In the genomic region with DNA sequence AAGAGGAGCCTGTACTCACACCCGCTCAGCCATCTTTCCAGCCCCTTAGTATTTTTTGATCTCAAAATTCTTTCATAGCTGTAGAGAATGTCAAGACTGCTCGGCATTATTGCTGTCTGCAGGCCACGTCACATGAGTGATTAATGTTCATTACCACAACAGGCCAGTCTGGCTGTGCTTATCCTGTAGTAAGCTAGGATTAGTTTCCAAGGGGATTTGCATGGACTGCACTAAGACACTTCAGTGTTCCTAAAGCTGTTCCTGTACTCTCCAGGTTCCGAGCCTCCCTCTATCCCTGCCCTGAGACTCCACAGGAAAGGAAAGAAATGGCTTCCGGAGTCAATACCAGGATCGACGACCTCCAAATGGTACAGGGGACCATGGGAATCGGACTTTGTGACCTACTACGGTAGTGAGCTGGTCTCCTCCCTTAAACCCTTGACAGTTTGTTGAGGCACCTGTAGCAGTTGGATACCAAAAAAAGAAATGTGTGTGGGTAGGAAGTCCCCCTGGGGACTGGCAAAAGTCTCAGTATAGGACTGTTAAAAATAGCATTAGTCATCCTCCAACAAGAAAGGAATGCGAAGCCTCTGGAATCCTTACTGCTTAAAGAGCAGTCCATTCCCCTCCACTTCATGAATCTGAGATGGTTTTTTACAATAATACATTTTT, we compare ENCODE assay signal across 18 mouse cellular contexts. TPM values are rescaled to one million over a fixed set of nuclear protein-coding genes. Genes with fewer than 3 reads are reported as not detected.
DNase-seq lines count a peak whose midpoint lies in the region; ATAC-seq and TF ChIP-seq lines count a peak whose summit lies in the region.
"Had no signal": no experiment of that assay in that cellular context is flagged by ENCODE, and none has a peak within 500 bp of the region (broad histone marks: within the 10 kb centered on the region; RNA-seq: fewer than 3 reads in every experiment).

No protein-coding gene starts in this region.

- WGBS in heart, embryonic 16.5 days, result 34% methylated on average over 10 of the region's 10 CpGs
- 69% methylated on average over 10 of the region's 10 CpGs for WGBS in limb, embryonic 14.5 days

- in situ Hi-C loops in Patski (cut with MboI; ENCODE audit: low pct_unique_long_range_greater_than_20kb), result no loop called here

- DNase-seq in frontal cortex, postnatal 25 days (ENCODE audit: low spot score in 2 of 2), result no peak
- no peak for DNase-seq in heart, postnatal 36 days
- DNase-seq in Patski (ENCODE audit: low read depth, low spot score), result peak; percentile 9
- peak; percentile 19 for DNase-seq in limb, embryonic 14.5 days (ENCODE audit: low spot score)
- no peak for DNase-seq in lung, postnatal 10 days
- DNase-seq in right cerebral cortex, adult 18-20 months, result no peak
- DNase-seq: cerebellum, adult 18-20 months; kidney, postnatal 36 days; lung, adult 18-20 months; lung, postnatal 4 days; thymus, adult 18-20 months had no signal

- no peaks in the 10 kb centered on the region for H3K27me3 ChIP-seq in heart, embryonic 16.5 days (ENCODE audit: control insufficient read depth, insufficient read depth, low read length)
- no peaks in the 10 kb centered on the region for H3K27me3 ChIP-seq in Patski
- no peaks in the 10 kb centered on the region for H3K27me3 ChIP-seq in limb, embryonic 14.5 days (ENCODE audit: control insufficient read depth, insufficient read depth, low read length)
- H3K27me3 ChIP-seq: embryonic facial prominence, embryonic 12.5 days; limb, embryonic 13.5 days; midbrain, embryonic 12.5 days had no signal

- H3K27ac ChIP-seq in heart, embryonic 16.5 days (ENCODE audit: low read length), result peak overlapping the region; percentile 97
- H3K27ac ChIP-seq in limb, embryonic 14.5 days (replicated peaks; ENCODE audit: low read depth, low read length), result no peak overlapping the region; the same call in 1 of the 2 replicates
- H3K27ac ChIP-seq: embryonic facial prominence, embryonic 12.5 days; limb, embryonic 13.5 days; midbrain, embryonic 12.5 days had no signal

- intact Hi-C loops in heart, postnatal 36 days (cut with DNase I), result no loop called here

- peaks cover 25% of the 10 kb centered on the region for H3K4me1 ChIP-seq in heart, embryonic 16.5 days (ENCODE audit: control insufficient read depth, insufficient read depth, low read length)
- H3K4me1 ChIP-seq in limb, embryonic 14.5 days (ENCODE audit: control insufficient read depth, insufficient read depth, low read length), result no peaks in the 10 kb centered on the region
- H3K4me1 ChIP-seq: embryonic facial prominence, embryonic 12.5 days; midbrain, embryonic 12.5 days had no signal

- CTCF ChIA-PET in Patski (lab: Charles Lee), result interaction anchor here (1.2 to 1.4 kb wide), 4 partner anchors 10 to 50 kb away, joined by 3 to 4 read pairs (median 3); no protein-coding TSS in a partner anchor

- H3K4me3 ChIP-seq in heart, embryonic 16.5 days (ENCODE audit: low read length), result no peak overlapping the region
- no peak overlapping the region for H3K4me3 ChIP-seq in limb, embryonic 14.5 days (replicated peaks; ENCODE audit: low read length)
- H3K4me3 ChIP-seq: embryonic facial prominence, embryonic 12.5 days; limb, embryonic 13.5 days; midbrain, embryonic 12.5 days had no signal

- TF ChIP-seq CTCF in Patski (IDR thresholded peaks at IDR 0.05), result no peak

- H3K9ac ChIP-seq in heart, embryonic 16.5 days (ENCODE audit: low read length), result peak overlapping the region; percentile 54
- H3K9ac ChIP-seq in limb, embryonic 14.5 days (ENCODE audit: low read depth, low read length, severe bottlenecking), result no peak overlapping the region
- H3K9ac ChIP-seq: embryonic facial prominence, embryonic 12.5 days; limb, embryonic 13.5 days; midbrain, embryonic 12.5 days had no signal

- peak; percentile 62; the same call in 1 of the 2 replicates for ATAC-seq in frontal cortex, adult (ENCODE audit: low TSS enrichment)
- peak; percentile 82 for ATAC-seq in heart, embryonic 16.5 days (replicated peaks; ENCODE audit: extremely low read depth, insufficient read depth, low FRiP score)
- ATAC-seq in Patski, result no peak
- no peak for ATAC-seq in limb, embryonic 14.5 days (ENCODE audit: low FRiP score, low read depth)

- H3K36me3 ChIP-seq in heart, embryonic 16.5 days (ENCODE audit: control insufficient read depth, insufficient read depth), result peaks cover 35% of the 10 kb centered on the region
- H3K36me3 ChIP-seq in limb, embryonic 14.5 days (ENCODE audit: control insufficient read depth, insufficient read depth, low read length), result peaks cover 51% of the 10 kb centered on the region

- H3K9me3 ChIP-seq in heart, embryonic 16.5 days (replicated peaks; ENCODE audit: control insufficient read depth, low read length), result no peaks in the 10 kb centered on the region
- H3K9me3 ChIP-seq in limb, embryonic 14.5 days (ENCODE audit: control insufficient read depth, low read length), result no peaks in the 10 kb centered on the region
- H3K9me3 ChIP-seq: embryonic facial prominence, embryonic 12.5 days; limb, embryonic 13.5 days; midbrain, embryonic 12.5 days had no signal

- POLR2A ChIA-PET in Patski (lab: Charles Lee), result interaction anchor here (2.4 kb wide), 1 partner anchor 13 kb away, joined by 5 read pairs; no protein-coding TSS in a partner anchor

- no peak for TF ChIP-seq POLR2A in limb, embryonic 14.5 days (IDR thresholded peaks at IDR 0.05; ENCODE audit: borderline replicate concordance, extremely low read depth, insufficient read depth, insufficient read length)

- peak overlapping the region; percentile 25; the same call in 1 of the 2 replicates for H3K4me2 ChIP-seq in heart, embryonic 16.5 days (ENCODE audit: low read depth, low read length)
- no peak overlapping the region for H3K4me2 ChIP-seq in limb, embryonic 14.5 days (replicated peaks; ENCODE audit: low read depth, low read length, severe bottlenecking)
- H3K4me2 ChIP-seq: embryonic facial prominence, embryonic 12.5 days; limb, embryonic 13.5 days; midbrain, embryonic 12.5 days had no signal

RNA-seq across cellular contexts. Expression of a gene that starts 21.0 kb away (rescaled TPM):
- polyA plus RNA-seq in heart, embryonic 16.5 days (2015; fragmentation: Nextera tagmentation; extraction: Ambion mirVana), result 50.7 and 53.6 TPM in 2 replicates
- 10 to 100 TPM; 76.8 to 88.5 TPM for total RNA-seq in heart, postnatal 36 days (2021)
- polyA plus RNA-seq in Patski (2021), result 141 TPM
- 60.9 and 72.8 TPM in 2 replicates for polyA plus RNA-seq in limb, embryonic 14.5 days (2012; rRNA removed)
- 31.8 and 32.7 TPM in 2 replicates for polyA plus RNA-seq in limb, embryonic 14.5 days (2014; fragmentation: Nextera tagmentation; extraction: Ambion mirVana)

RNA-seq across cellular contexts. Expression of a gene that starts 39.5 kb away (rescaled TPM):
- 11.5 and 13.1 TPM in 2 replicates for polyA plus RNA-seq in heart, embryonic 16.5 days (2015; fragmentation: Nextera tagmentation; extraction: Ambion mirVana)
- 10 to 100 TPM in 1 of 2 experiments, 1 to 10 TPM in 1; 9.1 to 10.1 TPM for total RNA-seq in heart, postnatal 36 days (2021)
- 46.4 TPM for polyA plus RNA-seq in Patski (2021)
- 12.8 and 18.5 TPM in 2 replicates for polyA plus RNA-seq in limb, embryonic 14.5 days (2012; rRNA removed)
- polyA plus RNA-seq in limb, embryonic 14.5 days (2014; fragmentation: Nextera tagmentation; extraction: Ambion mirVana), result 9.8 and 10.3 TPM in 2 replicates

RNA-seq across cellular contexts. Expression of a gene that starts 47.9 kb away (rescaled TPM):
- polyA plus RNA-seq in heart, embryonic 16.5 days (2015; fragmentation: Nextera tagmentation; extraction: Ambion mirVana), result 0.21 and 0.28 TPM in 2 replicates
- total RNA-seq in heart, postnatal 36 days (2021), result under 1 TPM; 0.46 to 0.58 TPM
- polyA plus RNA-seq in Patski (2021), result 0.83 TPM
- 0.23 and 0.42 TPM in 2 replicates for polyA plus RNA-seq in limb, embryonic 14.5 days (2012; rRNA removed)
- not detected in 2 replicates for polyA plus RNA-seq in limb, embryonic 14.5 days (2014; fragmentation: Nextera tagmentation; extraction: Ambion mirVana)
- total RNA-seq: hematopoietic stem cell, adult 5-6 weeks had no signal
- polyA plus RNA-seq: intestine, embryonic 14.5 days had no signal

RNA-seq across cellular contexts. Expression of a gene that starts 52.1 kb away (rescaled TPM):
- 29.9 and 30.0 TPM in 2 replicates for polyA plus RNA-seq in heart, embryonic 16.5 days (2015; fragmentation: Nextera tagmentation; extraction: Ambion mirVana)
- total RNA-seq in heart, postnatal 36 days (2021), result 10 to 100 TPM; 17.2 to 18.8 TPM
- polyA plus RNA-seq in Patski (2021), result 45.7 TPM
- 49.1 and 64.3 TPM in 2 replicates for polyA plus RNA-seq in limb, embryonic 14.5 days (2012; rRNA removed)
- 41.9 and 43.3 TPM in 2 replicates for polyA plus RNA-seq in limb, embryonic 14.5 days (2014; fragmentation: Nextera tagmentation; extraction: Ambion mirVana)

RNA-seq across cellular contexts. Expression of a gene that starts 56.8 kb away (rescaled TPM):
- 38.6 and 41.7 TPM in 2 replicates for polyA plus RNA-seq in heart, embryonic 16.5 days (2015; fragmentation: Nextera tagmentation; extraction: Ambion mirVana)
- 10 to 100 TPM; 18.8 to 23.1 TPM for total RNA-seq in heart, postnatal 36 days (2021)
- polyA plus RNA-seq in Patski (2021), result 44.5 TPM
- polyA plus RNA-seq in limb, embryonic 14.5 days (2012; rRNA removed), result 40.2 and 61.6 TPM in 2 replicates
- 42.4 and 44.4 TPM in 2 replicates for polyA plus RNA-seq in limb, embryonic 14.5 days (2014; fragmentation: Nextera tagmentation; extraction: Ambion mirVana)

Comparison
In these comparisons a context has a peak if more than half of its experiments do, and no peak if none do; other contexts are left out.
1. ATAC-seq: peak in frontal cortex, adult (single experiment) and heart, embryonic 16.5 days (single experiment); none in Patski (single experiment) and limb, embryonic 14.5 days (single experiment).
2. DNase-seq: peak in Patski (single experiment) and limb, embryonic 14.5 days (single experiment); none in frontal cortex, postnatal 25 days (0 of 2), heart, postnatal 36 days (0 of 2), lung, postnatal 10 days (single experiment) and right cerebral cortex, adult 18-20 months (single experiment).